Mouse (Mus musculus) stomach, embryonic 14.5 days (tissue): ENCODE data around the gene Uevld. TPM values are rescaled to one million over a fixed set of nuclear protein-coding genes. Genes with fewer than 3 reads are reported as not detected.

Source experiments
- ATAC-seq: fragments of 200-750 bp; cut with Nextera tagmentation; 2 replicates; pipeline ENCODE4 v1.8.0; 2017; ENCODE audit warnings: low read depth, moderate TSS enrichment; ENCODE audit not compliant: insufficient number of reproducible peaks, insufficient read depth, low FRiP score
- H3K27ac ChIP-seq: fragments of 300-500 bp; sonication (generic); 2 replicates; pipeline ENCODE4 v1.5.1; 2014; ENCODE audit warnings: mild to moderate bottlenecking, low read length, moderate library complexity, mixed read lengths
- H3K27me3 ChIP-seq: fragments of 300-500 bp; sonication (generic); 2 replicates; pipeline ENCODE4 v1.6.1; 2014; ENCODE audit warnings: low read length, control low read depth, mixed read lengths; ENCODE audit not compliant: control insufficient read depth, insufficient read depth
- H3K36me3 ChIP-seq: fragments of 300-500 bp; sonication (generic); 2 replicates; pipeline ENCODE4 v1.6.1; 2014; ENCODE audit warnings: mild to moderate bottlenecking, control low read depth, low read length, moderate library complexity, mixed read lengths; ENCODE audit not compliant: control insufficient read depth, insufficient read depth
- H3K4me1 ChIP-seq: fragments of 300-500 bp; sonication (generic); 2 replicates; pipeline ENCODE4 v1.6.1; 2014; ENCODE audit warnings: low read length, control low read depth, mixed read lengths; ENCODE audit not compliant: control insufficient read depth, insufficient read depth
- H3K4me2 ChIP-seq: fragments of 300-500 bp; sonication (generic); replicated peaks from 2 replicates; pipeline ENCODE4 v1.6.1; 2014; ENCODE audit warnings: low read depth, low read length, control low read depth
- H3K4me3 ChIP-seq: fragments of 300-500 bp; sonication (generic); 2 replicates; pipeline ENCODE4 v1.5.1; 2014; ENCODE audit warnings: low read depth, low read length, control low read depth
- H3K9ac ChIP-seq: fragments of 300-500 bp; sonication (generic); replicated peaks from 2 replicates; pipeline ENCODE4 v1.6.1; 2014; ENCODE audit warnings: low read depth, mild to moderate bottlenecking, control low read depth, low read length, moderate library complexity, mixed read lengths
- H3K9me3 ChIP-seq: fragments of 300-500 bp; sonication (generic); 2 replicates; pipeline ENCODE4 v1.6.1; 2016; ENCODE audit warnings: low read depth, low read length, control low read depth; ENCODE audit not compliant: control insufficient read depth
- WGBS: fragments of 180-500 bp; shearing (Covaris S2); extraction: QIAGEN DNeasy Blood & Tissue Kit; methylation state at CpG from one replicate; pipeline ENCODE4 v1.1.7; 2014; 5-methylcytosine and 5-hydroxymethylcytosine counted together
- polyA plus RNA-seq: library from polyadenylated mRNA; unstranded; fragments of >200 nt; fragmentation: Nextera tagmentation; extraction: Ambion mirVana; gene quantifications from 2 replicates; pipeline ENCODE4 v1.2.1, GENCODE M21; 2014

Uevld gene
- polyA plus RNA-seq, 1 experiment from 2014 or later, result 13.4 TPM

DNA sequence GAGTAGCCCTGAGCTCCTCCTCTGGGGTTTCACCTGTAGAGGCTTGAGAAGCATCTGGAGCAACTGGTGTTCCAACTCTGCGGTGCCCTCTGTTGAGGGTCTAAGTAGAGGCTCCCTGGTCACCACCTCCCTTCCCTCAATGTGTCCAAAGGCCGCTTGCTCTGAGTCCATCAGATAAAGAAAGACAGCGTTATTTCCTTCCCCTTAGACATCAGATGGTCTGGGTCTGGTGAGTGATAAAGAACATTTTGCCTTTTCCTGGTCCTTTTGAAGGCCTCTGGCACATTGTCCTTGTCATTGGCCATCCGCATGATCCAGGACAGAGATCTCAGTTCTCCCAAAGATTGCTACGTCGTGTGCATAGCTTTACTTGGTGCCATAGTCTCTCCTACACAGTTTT is 81.1 kb downstream of the Uevld start:
- no peak for ATAC-seq
- H3K9me3 ChIP-seq, result no peaks in the 10 kb centered on the region
- WGBS, result 81% methylated on average over 6 of the region's 6 CpGs
- no peaks in the 10 kb centered on the region for H3K27me3 ChIP-seq
- no peaks in the 10 kb centered on the region for H3K36me3 ChIP-seq
- H3K9ac ChIP-seq, result no peak overlapping the region
- no peak overlapping the region for H3K4me3 ChIP-seq
- H3K4me1 ChIP-seq, result no peaks in the 10 kb centered on the region
- no peak overlapping the region for H3K4me2 ChIP-seq
- H3K27ac ChIP-seq, result no peak overlapping the region

DNA sequence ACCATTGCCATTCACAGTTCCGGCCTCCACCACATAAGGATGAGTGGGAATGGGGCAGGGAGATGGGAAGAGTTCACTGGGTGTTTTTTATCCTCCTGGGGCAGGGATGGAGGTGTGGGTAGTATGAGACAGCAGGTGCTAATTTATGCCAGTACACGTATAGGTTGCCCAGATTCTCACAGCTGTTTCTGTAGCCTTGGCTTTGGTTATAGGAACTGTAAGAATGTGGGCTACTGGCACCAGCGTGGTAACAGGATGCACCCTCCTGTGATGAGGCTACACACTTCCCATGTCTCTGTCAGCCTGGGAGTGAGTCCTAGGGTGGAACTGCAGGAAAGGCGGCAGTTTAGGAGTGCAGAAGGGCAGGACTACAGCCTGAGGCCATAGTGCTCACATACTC is 81.5 kb downstream of the Uevld start:
- no peaks in the 10 kb centered on the region for H3K27me3 ChIP-seq
- no peaks in the 10 kb centered on the region for H3K36me3 ChIP-seq
- H3K9ac ChIP-seq, result no peak overlapping the region
- no peak overlapping the region for H3K27ac ChIP-seq
- no peak overlapping the region for H3K4me3 ChIP-seq
- H3K4me1 ChIP-seq, result no peaks in the 10 kb centered on the region
- no peaks in the 10 kb centered on the region for H3K9me3 ChIP-seq
- WGBS, result 72% methylated on average over 4 of the region's 4 CpGs
- no peak for ATAC-seq
- no peak overlapping the region for H3K4me2 ChIP-seq

Other genes with a start within 250 kb of the Uevld start
- gene Saal1, start 247.8 kb downstream of the Uevld start, polyA plus RNA-seq, result 35.1 and 37.8 TPM in 2 replicates
- 0.77 TPM in 1 of 2 replicates, not detected in the other for gene Saa3, start 242.8 kb downstream of the Uevld start, polyA plus RNA-seq
- not detected in 2 replicates for gene Saa4, start 225.9 kb downstream of the Uevld start, polyA plus RNA-seq
- gene Saa1, start 215.5 kb downstream of the Uevld start, polyA plus RNA-seq, result 0.59 and 1.2 TPM in 2 replicates
- gene Saa2, start 206.7 kb downstream of the Uevld start, polyA plus RNA-seq, result not detected in 2 replicates
- 23.6 and 24.3 TPM in 2 replicates for gene Hps5, start 162.5 kb downstream of the Uevld start, polyA plus RNA-seq
- gene Gtf2h1, start 162.4 kb downstream of the Uevld start, polyA plus RNA-seq, result 40.8 and 47.8 TPM in 2 replicates
- gene Ldha, start 117.1 kb downstream of the Uevld start, polyA plus RNA-seq, result 1,645 and 1,742 TPM in 2 replicates
- gene Ldhc, start 97.3 kb downstream of the Uevld start, polyA plus RNA-seq, result 0.24 TPM in 1 of 2 replicates, not detected in the other
- 169 and 179 TPM in 2 replicates for gene Tsg101, start 38.6 kb downstream of the Uevld start, polyA plus RNA-seq
- gene Gm9999, start 25.1 kb upstream of the Uevld start, polyA plus RNA-seq, result not detected in 2 replicates
- gene Spty2d1, start 49.9 kb upstream of the Uevld start, polyA plus RNA-seq, result 18.0 and 19.2 TPM in 2 replicates
- 24.3 and 25.6 TPM in 2 replicates for gene Tmem86a, start 92.1 kb upstream of the Uevld start, polyA plus RNA-seq
- gene Ptpn5, start 175.2 kb upstream of the Uevld start, polyA plus RNA-seq, result 2.2 and 2.5 TPM in 2 replicates
- gene Mrgpra6, start 246.4 kb upstream of the Uevld start, polyA plus RNA-seq, result not detected in 2 replicates